In genomic region chr8:111403391-111403790, GRCm38 (mm10) we compare ENCODE assay signal across 12 mouse cellular contexts. TPM values are rescaled to one million over a fixed set of nuclear protein-coding genes. Genes with fewer than 3 reads are reported as not detected.
A peak's percentile ranks its signal among the peaks of the same experiment; 100 is the strongest.
DNase-seq lines count a peak whose midpoint lies in the region; ATAC-seq and TF ChIP-seq lines count a peak whose summit lies in the region.
"Had no signal": no experiment of that assay in that cellular context is flagged by ENCODE, and none has a peak within 500 bp of the region (broad histone marks: within the 10 kb centered on the region; RNA-seq: fewer than 3 reads in every experiment).

No protein-coding gene starts in this region.

- peak; percentile 57 for TF ChIP-seq CTCF in liver, postnatal 0 days (IDR thresholded peaks at IDR 0.05; ENCODE audit: low read depth)
- peak; percentile 41; the same call in 1 of the 2 replicates for TF ChIP-seq CTCF in brain, embryonic 14.5 days (IDR thresholded peaks at IDR 0.05; ENCODE audit: borderline replicate concordance, extremely low read depth, insufficient read depth, insufficient read length)

- 37% methylated on average over 4 of the region's 4 CpGs for WGBS in liver, postnatal 0 days (ENCODE audit: insufficient replicate concordance)
- 55% methylated on average over 4 of the region's 4 CpGs for WGBS in forebrain, embryonic 11.5 days

- H3K9me3 ChIP-seq in liver, postnatal 0 days (ENCODE audit: low read length): no peaks in the 10 kb centered on the region
- H3K9me3 ChIP-seq in forebrain, embryonic 11.5 days (ENCODE audit: control insufficient read depth, low read length): no peaks in the 10 kb centered on the region
- H3K9me3 ChIP-seq: embryonic facial prominence, embryonic 12.5 days; hindbrain, embryonic 10.5 days; neural tube, embryonic 13.5 days had no signal

- H3K4me3 ChIP-seq in liver, postnatal 0 days (ENCODE audit: low read depth, low read length): no peak overlapping the region
- no peak overlapping the region for H3K4me3 ChIP-seq in forebrain, embryonic 11.5 days (ENCODE audit: low read depth, low read length)
- H3K4me3 ChIP-seq: embryonic facial prominence, embryonic 12.5 days; hindbrain, embryonic 10.5 days; neural tube, embryonic 13.5 days had no signal

- ATAC-seq in liver, postnatal 0 days: no peak
- no peak for ATAC-seq in forebrain, embryonic 11.5 days (replicated peaks; ENCODE audit: low FRiP score)

- H3K27ac ChIP-seq in liver, postnatal 0 days (ENCODE audit: low read depth): no peak overlapping the region
- no peak overlapping the region for H3K27ac ChIP-seq in forebrain, embryonic 11.5 days (ENCODE audit: low read depth, low read length)
- H3K27ac ChIP-seq: embryonic facial prominence, embryonic 12.5 days; hindbrain, embryonic 10.5 days; neural tube, embryonic 13.5 days had no signal

- no peaks in the 10 kb centered on the region for H3K4me1 ChIP-seq in liver, postnatal 0 days (ENCODE audit: insufficient read depth)
- no peaks in the 10 kb centered on the region for H3K4me1 ChIP-seq in forebrain, embryonic 11.5 days (replicated peaks; ENCODE audit: control insufficient read depth, insufficient read depth, low read length)
- H3K4me1 ChIP-seq: embryonic facial prominence, embryonic 12.5 days; hindbrain, embryonic 10.5 days; neural tube, embryonic 13.5 days had no signal

- no peak overlapping the region for H3K4me2 ChIP-seq in liver, postnatal 0 days (ENCODE audit: low read depth, low read length)
- no peak overlapping the region for H3K4me2 ChIP-seq in forebrain, embryonic 11.5 days (ENCODE audit: low read depth, low read length, severe bottlenecking)
- H3K4me2 ChIP-seq: embryonic facial prominence, embryonic 12.5 days; neural tube, embryonic 13.5 days had no signal

- TF ChIP-seq EP300 in liver, postnatal 0 days (IDR thresholded peaks at IDR 0.05; ENCODE audit: low read depth): no peak

- DNase-seq in adrenal gland, postnatal 36 days: peak; percentile 20 to 28
- no peak for DNase-seq in adrenal gland, postnatal 25 days
- DNase-seq in liver, postnatal 0 days: no peak
- no peak for DNase-seq in liver
- DNase-seq in brain, embryonic 14.5 days (ENCODE audit: low read depth): no peak
- DNase-seq in retina, postnatal 1 day: peak; percentile 36
- no peak for DNase-seq in urinary bladder, postnatal 4 days (ENCODE audit: low spot score in 2 of 2)
- no peak for DNase-seq in forebrain, embryonic 11.5 days (ENCODE audit: low spot score)

- no peaks in the 10 kb centered on the region for H3K27me3 ChIP-seq in liver, postnatal 0 days (ENCODE audit: insufficient read depth, low read length)
- no peaks in the 10 kb centered on the region for H3K27me3 ChIP-seq in forebrain, embryonic 11.5 days (ENCODE audit: control insufficient read depth, insufficient read depth, low read length)
- H3K27me3 ChIP-seq: embryonic facial prominence, embryonic 12.5 days had no signal

- H3K9ac ChIP-seq in liver, postnatal 0 days (replicated peaks): no peak overlapping the region
- no peak overlapping the region for H3K9ac ChIP-seq in forebrain, embryonic 11.5 days (ENCODE audit: low read length)
- H3K9ac ChIP-seq: embryonic facial prominence, embryonic 12.5 days; neural tube, embryonic 13.5 days had no signal

- H3K36me3 ChIP-seq in liver, postnatal 0 days (replicated peaks; ENCODE audit: insufficient read depth, low read length): no peaks in the 10 kb centered on the region
- no peaks in the 10 kb centered on the region for H3K36me3 ChIP-seq in forebrain, embryonic 11.5 days (ENCODE audit: control insufficient read depth, insufficient read depth, low read length)
- H3K36me3 ChIP-seq: embryonic facial prominence, embryonic 12.5 days; hindbrain, embryonic 10.5 days; neural tube, embryonic 13.5 days had no signal

- no peak for TF ChIP-seq POLR2A in brain, embryonic 14.5 days (IDR thresholded peaks at IDR 0.05; ENCODE audit: borderline replicate concordance, extremely low read depth, insufficient read depth, insufficient read length, poor library complexity, severe bottlenecking)

RNA-seq across cellular contexts. Expression of gene Fa2h, which starts 9.8 kb away (rescaled TPM):
- total RNA-seq in adrenal gland, postnatal 36 days (2021): 1 to 10 TPM in 1 of 2 experiments, not detected in 1; 3.1 TPM
- total RNA-seq in adrenal gland, postnatal 25 days (2021): 5.6 and 7.4 TPM in 2 replicates
- 0.25 TPM in 1 of 2 replicates, not detected in the other for polyA plus RNA-seq in liver, postnatal 0 days (2015; fragmentation: Nextera tagmentation; extraction: Ambion mirVana)
- polyA plus RNA-seq in brain, embryonic 14.5 days (2012; rRNA removed): 0.20 and 0.37 TPM in 2 replicates
- polyA plus RNA-seq in forebrain, embryonic 11.5 days (2014; fragmentation: Nextera tagmentation; extraction: Ambion mirVana): 0.09 TPM in 1 of 2 replicates, not detected in the other
- polyA plus RNA-seq: limb, embryonic 14.5 days had no signal

Comparison
In these comparisons a context has a peak if more than half of its experiments do, and no peak if none do; other contexts are left out.
1. DNase-seq: peak in adrenal gland, postnatal 36 days (2 of 2) and retina, postnatal 1 day (single experiment); none in adrenal gland, postnatal 25 days (single experiment), liver, postnatal 0 days (single experiment), liver (single experiment), brain, embryonic 14.5 days (single experiment), urinary bladder, postnatal 4 days (0 of 2) and forebrain, embryonic 11.5 days (single experiment).